Mouse (Mus musculus) heart, adult 2 months (tissue): ENCODE results near the gene Sh3rf1. TPM values are rescaled to one million over a fixed set of nuclear protein-coding genes. Genes with fewer than 3 reads are reported as not detected.

Experiments
- DNase-seq, 2 experiments: peaks; one replicate each; pipeline ENCODE4 v3.0.0; 2021
- H3K27ac ChIP-seq: fragments of 200-600 bp; 2 replicates; pipeline ENCODE4 v1.8.1; 2022
- H3K27me3 ChIP-seq: fragments of 200-500 bp; 2 replicates; pipeline ENCODE4 v1.6.1; 2012; ENCODE audit warnings: mild to moderate bottlenecking, low read length, inconsistent platforms, mixed read lengths; ENCODE audit not compliant: control insufficient read depth, insufficient read depth
- H3K36me3 ChIP-seq: fragments of 200-500 bp; 2 replicates; pipeline ENCODE4 v1.6.1; 2012; ENCODE audit warnings: low read length, inconsistent platforms; ENCODE audit not compliant: control insufficient read depth, insufficient read depth
- H3K4me1 ChIP-seq: fragments of 200-500 bp; 2 replicates; pipeline ENCODE4 v1.6.1; 2011; ENCODE audit warnings: low read length; ENCODE audit not compliant: control insufficient read depth, insufficient read depth
- H3K4me3 ChIP-seq: fragments of 200-600 bp; 2 replicates; pipeline ENCODE4 v1.8.1; 2022
- H3K79me2 ChIP-seq: fragments of 200-500 bp; replicated peaks from 2 replicates; pipeline ENCODE4 v1.6.1; 2012; ENCODE audit warnings: mild to moderate bottlenecking, inconsistent platforms, low read length, moderate library complexity, mixed read lengths; ENCODE audit not compliant: control insufficient read depth, insufficient read depth
- H3K9ac ChIP-seq: fragments of 200-500 bp; 2 replicates; pipeline ENCODE4 v1.6.1; 2012; ENCODE audit warnings: low read depth, mild to moderate bottlenecking, control low read depth, inconsistent platforms, low read length, mixed read lengths
- CTCF ChIP-seq: fragments of 200-600 bp; IDR thresholded peaks from 2 replicates; pipeline ENCODE4 v1.8.1; 2022; ENCODE audit warnings: antibody characterized with exemption, mild to moderate bottlenecking, moderate library complexity
- EP300 ChIP-seq: fragments of 200-500 bp; IDR thresholded peaks from 2 replicates; pipeline ENCODE4 v1.6.1; 2011; ENCODE audit warnings: low read depth, low read length, control low read depth; ENCODE audit not compliant: insufficient read depth
- POLR2A ChIP-seq: fragments of 200-500 bp; IDR thresholded peaks from 2 replicates; pipeline ENCODE4 v1.6.1; 2011; ENCODE audit warnings: mild to moderate bottlenecking, low read depth, low read length, control low read depth; ENCODE audit not compliant: insufficient read depth
- WGBS: fragments of 180-500 bp; shearing (Covaris S2); methylation state at CpG from one replicate; pipeline ENCODE4 v1.1.7; 2018; 5-methylcytosine and 5-hydroxymethylcytosine counted together
- intact Hi-C: fragments of 180-260 bp; cut with DNase I; formaldehyde crosslinking; loops from one replicate; pipeline ENCODE4 v1.15.1; 2025
- polyA plus RNA-seq: library from polyadenylated mRNA; depleted of rRNA; stranded (reverse); fragments of >200 nt; gene quantifications from 2 replicates; pipeline ENCODE4 v1.2.3, GENCODE M21; 2012
- total RNA-seq, 2 experiments: library from RNA; stranded (reverse); gene quantifications; 2 replicates each; pipeline ENCODE4 v1.2.3; 2021

Sh3rf1 gene
- total and polyA plus RNA-seq, 3 experiments = 3.1 to 4.9 (median 4.8) TPM

- H3K4me3 ChIP-seq = no peak overlapping the region
- DNase-seq = no peak
- 78% methylated on average over 5 of the region's 5 CpGs for WGBS
- H3K4me1 ChIP-seq = no peaks in the 10 kb centered on the region
- no peak for TF ChIP-seq CTCF
- TF ChIP-seq EP300 = no peak
- no peak for TF ChIP-seq POLR2A
- no peak overlapping the region for H3K9ac ChIP-seq
- H3K79me2 ChIP-seq = no peaks in the 10 kb centered on the region
- H3K27ac ChIP-seq = no peak overlapping the region
- no peaks in the 10 kb centered on the region for H3K36me3 ChIP-seq
- intact Hi-C loops = no loop called here
- no peaks in the 10 kb centered on the region for H3K27me3 ChIP-seq
Measured at GRCm38 (mm10) chr8:61426072-61426471, 202.4 kb downstream of the Sh3rf1 start.

DNA sequence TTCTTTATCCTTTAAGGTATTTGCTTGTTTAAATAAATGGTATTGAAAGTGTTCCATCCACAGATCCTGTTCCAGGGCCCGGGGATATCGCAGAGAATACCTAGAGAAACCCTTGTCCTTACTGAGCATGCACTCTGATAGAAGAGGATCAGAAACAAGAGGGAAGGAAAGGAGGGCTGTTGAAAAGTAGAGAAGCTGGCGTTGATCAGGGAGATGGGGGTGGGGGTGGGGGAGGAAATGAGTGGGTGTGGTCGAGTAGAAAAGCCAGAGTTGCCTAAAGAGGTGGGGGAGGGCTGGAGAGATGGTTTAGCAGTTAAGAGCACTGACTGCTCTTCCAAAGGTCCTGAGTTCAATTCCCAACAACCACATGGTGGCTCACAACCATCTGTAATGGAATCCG lies 203.0 kb downstream of the Sh3rf1 start:
- Histone ChIP-seq H3K4me1 (no peaks in the 10 kb centered on the region), H3K4me3 (no peak overlapping the region), H3K9ac (no peak overlapping the region), H3K36me3 (no peaks in the 10 kb centered on the region), H3K79me2 (no peaks in the 10 kb centered on the region), H3K27ac (no peak overlapping the region), H3K27me3 (no peaks in the 10 kb centered on the region)
- no peak for TF ChIP-seq POLR2A
- TF ChIP-seq EP300 = no peak
- TF ChIP-seq CTCF = no peak
- no peak for DNase-seq
- 53% methylated on average over 5 of the region's 5 CpGs for WGBS
- intact Hi-C loops = no loop called here

DNA sequence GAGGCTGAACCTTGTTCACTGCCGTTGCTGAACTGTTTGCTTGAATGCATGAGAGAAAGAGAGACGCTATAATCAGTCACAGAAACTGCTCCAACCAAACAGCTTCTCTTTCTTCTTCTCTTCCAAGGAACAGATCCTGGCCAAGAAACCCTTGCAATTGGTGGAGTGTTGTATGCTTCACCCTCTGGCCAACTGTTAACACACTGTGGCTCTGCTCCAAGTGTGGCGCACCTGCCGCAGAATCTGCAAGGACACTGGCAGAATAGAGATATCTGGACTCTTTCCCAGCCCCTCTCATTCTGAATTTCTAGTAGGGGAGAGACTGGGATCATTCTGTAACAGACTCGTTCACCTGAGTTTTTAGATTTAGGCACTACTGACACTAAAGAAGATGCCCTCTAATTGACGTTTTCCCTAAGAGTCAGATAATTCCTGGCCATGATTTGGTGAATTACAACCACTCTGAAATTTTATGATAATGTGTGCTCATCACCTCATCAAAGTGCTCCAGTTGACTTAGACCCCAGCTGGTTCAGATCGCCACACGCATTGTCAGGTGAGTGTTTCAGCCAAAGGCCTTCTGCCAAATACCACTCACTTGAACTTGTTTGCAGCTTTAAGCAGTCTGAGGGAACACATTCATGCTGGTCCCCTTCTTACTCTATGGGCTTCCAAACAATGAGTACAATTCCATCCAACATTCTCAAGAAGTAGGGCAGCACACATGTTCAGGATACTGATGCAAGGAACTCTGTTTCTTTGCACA lies 204.4 kb downstream of the Sh3rf1 start:
- intact Hi-C loops = no loop called here
- DNase-seq = no peak
- Histone ChIP-seq H3K79me2 (no peaks in the 10 kb centered on the region), H3K36me3 (no peaks in the 10 kb centered on the region), H3K9ac (no peak overlapping the region), H3K27ac (no peak overlapping the region), H3K4me3 (no peak overlapping the region), H3K4me1 (no peaks in the 10 kb centered on the region), H3K27me3 (no peaks in the 10 kb centered on the region)
- TF ChIP-seq CTCF (no peak), POLR2A (no peak)
- 63% methylated on average over 8 of the region's 8 CpGs for WGBS

GRCm38 (mm10) chr8:61428821-61429482 lies 205.3 kb downstream of the Sh3rf1 start:
- no peaks in the 10 kb centered on the region for H3K79me2 ChIP-seq
- H3K4me3 ChIP-seq = no peak overlapping the region
- 62% methylated on average over 4 of the region's 4 CpGs for WGBS
- H3K4me1 ChIP-seq = no peaks in the 10 kb centered on the region
- no peak for DNase-seq
- intact Hi-C loops = no loop called here
- no peaks in the 10 kb centered on the region for H3K36me3 ChIP-seq
- H3K27me3 ChIP-seq = no peaks in the 10 kb centered on the region
- H3K9ac ChIP-seq = no peak overlapping the region
- no peak overlapping the region for H3K27ac ChIP-seq
- no peak for TF ChIP-seq EP300
- no peak for TF ChIP-seq POLR2A
- TF ChIP-seq CTCF = no peak

DNA sequence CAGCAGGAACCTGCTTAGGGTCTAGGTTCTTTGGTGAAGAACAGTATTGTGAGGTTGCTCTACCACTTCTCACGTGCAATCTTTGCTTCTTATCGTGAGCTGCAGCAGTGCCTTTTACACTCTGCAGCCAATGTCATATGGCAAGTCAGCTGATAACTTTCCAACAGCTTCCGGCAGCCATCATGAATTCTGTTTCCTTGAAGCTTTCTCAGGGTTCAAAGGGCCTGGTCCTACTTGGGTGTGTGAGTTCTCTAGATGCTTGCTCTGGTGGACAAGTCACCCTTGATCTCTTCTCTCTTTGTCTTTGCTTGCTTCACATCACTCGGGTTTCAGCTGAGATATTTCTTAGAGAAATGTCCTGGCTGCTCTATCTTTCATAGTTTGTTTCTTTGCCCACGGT lies 211.8 kb downstream of the Sh3rf1 start:
- DNase-seq = no peak
- H3K4me1 ChIP-seq = no peaks in the 10 kb centered on the region
- 81% methylated on average over 5 of the region's 5 CpGs for WGBS
- H3K4me3 ChIP-seq = no peak overlapping the region
- no peak overlapping the region for H3K27ac ChIP-seq
- no peak overlapping the region for H3K9ac ChIP-seq
- no peak for TF ChIP-seq CTCF
- TF ChIP-seq EP300 = no peak
- no peak for TF ChIP-seq POLR2A
- no peaks in the 10 kb centered on the region for H3K27me3 ChIP-seq
- intact Hi-C loops = no loop called here
- no peaks in the 10 kb centered on the region for H3K79me2 ChIP-seq
- no peaks in the 10 kb centered on the region for H3K36me3 ChIP-seq

GRCm38 (mm10) chr8:61436147-61436546 lies 212.5 kb downstream of the Sh3rf1 start:
- no peaks in the 10 kb centered on the region for H3K79me2 ChIP-seq
- no peaks in the 10 kb centered on the region for H3K27me3 ChIP-seq
- no peak for DNase-seq
- TF ChIP-seq POLR2A (no peak), CTCF (no peak), EP300 (no peak)
- no peak overlapping the region for H3K9ac ChIP-seq
- no peaks in the 10 kb centered on the region for H3K36me3 ChIP-seq
- no peak overlapping the region for H3K4me3 ChIP-seq
- intact Hi-C loops = no loop called here
- no peaks in the 10 kb centered on the region for H3K4me1 ChIP-seq
- H3K27ac ChIP-seq = no peak overlapping the region
- 94% methylated on average over 3 of the region's 3 CpGs for WGBS
